Mouse (Mus musculus) CH12.LX (cell line): ENCODE measurements at regions not wholly inside any gene's neighbourhood (a gene's known extent, or its start where the extent isn't known, plus 50 kb on each side); places are given as distances from the start of the nearest gene placed in this dataset.

Experiments
- CTCF ChIP-seq, 2 experiments: IDR thresholded peaks in 1 of 2; conservative IDR thresholded peaks in 1 of 2; 2 replicates each; pipeline ENCODE4 v1.5.1; 2011 to 2012; ENCODE audit warnings: low read depth in 2 of 2, low read length in 2 of 2, improper control_type of control experiment in 1 of 2, inconsistent platforms in 1 of 2, mild to moderate bottlenecking in 1 of 2, moderate library complexity in 1 of 2
- POLR2A ChIP-seq: IDR thresholded peaks from 2 replicates; pipeline ENCODE4 v1.6.1; 2011; ENCODE audit warnings: low read depth, mild to moderate bottlenecking, improper control_type of control experiment, low read length
- RAD21 ChIP-seq: IDR thresholded peaks from 2 replicates; pipeline ENCODE4 v1.6.1; 2011; ENCODE audit warnings: low read depth, mild to moderate bottlenecking, low read length, improper control_type of control experiment, moderate library complexity

DNA sequence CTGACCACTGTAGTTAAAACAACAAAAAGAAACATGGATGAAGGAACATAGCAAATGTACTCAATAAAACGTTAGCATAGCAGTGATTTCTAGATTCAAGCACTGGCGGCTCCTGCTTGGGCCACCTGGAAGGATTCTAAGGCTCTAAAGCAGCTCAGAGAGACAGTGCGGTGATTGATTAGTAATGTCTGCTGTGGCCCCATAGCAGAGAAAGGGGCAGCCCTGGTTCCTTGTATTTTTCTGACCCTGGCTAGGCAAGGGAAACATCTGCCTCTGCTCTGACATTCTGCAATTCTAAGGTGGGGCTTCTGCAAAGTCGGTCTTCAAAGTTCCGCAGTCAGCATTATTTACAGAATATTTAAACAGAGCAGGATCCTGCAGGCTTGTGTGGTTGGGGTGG lies 84.1 kb downstream of the 2410131K14Rik start:
- TF ChIP-seq RAD21 = no peak
- TF ChIP-seq CTCF (conservative IDR thresholded peaks at IDR 0.05 in 1 of 2, IDR thresholded peaks at IDR 0.05 in 1 of 2; ENCODE audit: low read depth in 2 of 2, low read length in 2 of 2) = no peak
- no peak for TF ChIP-seq POLR2A
